Mouse (Mus musculus) kidney, postnatal 4 days (tissue): Measurements from ENCODE around the gene Khsrp.
A peak's percentile ranks its signal among the peaks of the same experiment; 100 is the strongest.
"Not testable (repeated sequence)": the region's sequence is repeated elsewhere in the genome, so short reads cannot be mapped to it uniquely, and the experiment has no call there.

Source experiments
- DNase-seq, 2 experiments: peaks; one replicate each; pipeline ENCODE4 v3.0.0; 2021; ENCODE audit warnings: mixed read lengths in 2 of 2

The Khsrp gene

GRCm38 (mm10) chr17:57030931-57031660 is at the start of gene Khsrp:
Gene Khsrp, minus strand, starts transcription at chr17:57031522.
- peak; percentile 69 to 73 for DNase-seq

GRCm38 (mm10) chr17:57079919-57080318 is 48.6 kb upstream of the Khsrp start:
- no peak for DNase-seq

DNA sequence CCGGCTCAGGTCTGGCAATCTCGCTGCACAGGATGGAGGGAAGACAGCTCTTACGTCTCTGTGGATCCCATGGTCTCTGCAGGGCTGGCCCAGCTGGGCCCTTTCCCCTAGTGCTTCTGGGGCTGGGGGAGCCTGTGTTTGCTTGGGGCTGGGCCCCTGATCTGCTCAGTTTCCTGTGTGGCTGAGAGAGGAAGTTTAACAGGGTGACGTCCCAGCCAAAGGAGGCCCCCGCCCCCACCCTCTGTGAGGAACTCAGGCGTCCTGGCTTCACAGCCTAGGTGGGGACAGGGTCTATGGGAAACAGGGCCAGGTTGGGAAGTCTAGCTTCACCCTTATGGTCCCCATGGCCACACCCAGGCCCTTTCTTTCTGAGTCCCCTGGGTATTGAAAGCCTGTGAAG is 47.0 kb upstream of the Khsrp start, which contains the start of gene Dennd1c:
TSS of gene Dennd1c (minus strand) at position 179 of the 400 bp plus-strand sequence.
- DNase-seq = no peak

- DNase-seq = no peak
Measured at GRCm38 (mm10) chr17:57076916-57077315, 45.6 kb upstream of the Khsrp start.

DNA sequence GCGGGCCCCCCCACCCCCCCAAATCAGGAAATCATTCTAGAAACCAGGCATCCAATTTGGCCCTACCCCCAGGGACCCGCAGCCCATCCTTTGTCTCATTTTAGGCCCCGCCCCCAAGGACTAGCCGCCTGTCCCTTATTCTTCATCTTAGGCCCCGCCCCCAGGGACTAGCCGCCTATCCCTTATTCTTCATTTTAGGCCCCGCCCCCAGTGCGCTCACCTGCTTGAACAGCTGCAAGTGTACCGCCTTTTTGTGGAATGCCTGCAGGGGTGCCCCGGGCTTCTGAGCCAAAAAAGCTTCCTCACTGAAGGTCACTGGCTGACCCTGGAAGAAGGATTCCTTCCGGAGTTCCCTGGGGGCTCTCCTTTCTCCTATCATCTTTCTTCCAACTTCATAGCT is 39.4 kb upstream of the Khsrp start:
- peak; percentile 65 to 77 for DNase-seq

GRCm38 (mm10) chr17:57070272-57070671 is 39.0 kb upstream of the Khsrp start:
- no peak for DNase-seq

- DNase-seq = no peak
Measured at GRCm38 (mm10) chr17:57066908-57067307, 35.6 kb upstream of the Khsrp start.

DNA sequence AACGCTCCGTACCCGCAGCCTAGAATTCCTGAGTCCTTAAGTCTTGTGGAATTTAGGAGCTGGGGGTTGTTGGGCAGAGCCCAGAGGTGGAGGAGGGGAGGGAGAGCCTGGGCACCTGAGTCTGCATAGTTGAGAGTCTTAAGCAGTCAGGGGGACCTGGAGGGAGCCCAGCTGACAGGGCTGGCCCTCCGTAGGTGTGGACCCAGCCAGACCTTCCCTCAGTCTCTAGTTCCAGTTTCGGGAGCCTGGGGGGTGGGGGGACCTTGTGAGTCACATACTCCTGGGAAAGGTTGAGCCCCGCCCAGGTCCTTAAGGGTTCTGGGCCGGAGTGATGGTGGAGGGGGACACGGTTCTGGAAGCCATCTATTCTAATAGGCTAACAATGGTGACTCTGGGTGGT is 31.7 kb upstream of the Khsrp start:
- DNase-seq = peak; percentile 29 to 47

- peak; percentile 36 to 58 for DNase-seq
Measured at GRCm38 (mm10) chr17:57062548-57062947, 31.2 kb upstream of the Khsrp start.

DNA sequence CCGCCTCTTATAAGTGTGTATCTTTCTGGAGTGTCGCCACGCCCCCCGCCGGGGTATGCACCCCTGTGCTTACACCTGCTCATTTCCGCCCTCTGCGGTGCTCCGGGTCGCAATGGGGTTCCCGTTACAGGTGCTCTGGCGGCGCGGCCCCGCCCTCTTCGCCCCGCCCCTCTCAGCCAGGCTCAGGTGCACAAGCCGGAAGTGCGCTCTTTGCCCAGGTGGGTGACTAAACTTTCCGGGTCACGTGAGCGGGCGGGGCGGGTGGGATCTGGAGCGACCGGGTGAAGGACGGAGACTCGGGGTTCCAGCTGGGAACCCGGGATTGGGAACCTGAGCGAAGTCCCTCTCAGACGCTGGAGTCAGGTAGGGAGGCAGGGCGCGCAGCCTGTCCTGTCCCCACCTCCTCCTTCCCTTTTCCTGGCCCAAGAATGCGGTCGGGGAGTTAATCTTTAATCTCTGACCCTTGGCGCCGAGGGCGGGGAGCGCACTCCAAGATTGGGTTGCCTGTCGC is 30.7 kb upstream of the Khsrp start:
- DNase-seq = peak; percentile 77 to 87

GRCm38 (mm10) chr17:57061069-57061468 is 29.7 kb upstream of the Khsrp start:
- peak in 1 of 2 experiments; percentile 21 for DNase-seq

DNA sequence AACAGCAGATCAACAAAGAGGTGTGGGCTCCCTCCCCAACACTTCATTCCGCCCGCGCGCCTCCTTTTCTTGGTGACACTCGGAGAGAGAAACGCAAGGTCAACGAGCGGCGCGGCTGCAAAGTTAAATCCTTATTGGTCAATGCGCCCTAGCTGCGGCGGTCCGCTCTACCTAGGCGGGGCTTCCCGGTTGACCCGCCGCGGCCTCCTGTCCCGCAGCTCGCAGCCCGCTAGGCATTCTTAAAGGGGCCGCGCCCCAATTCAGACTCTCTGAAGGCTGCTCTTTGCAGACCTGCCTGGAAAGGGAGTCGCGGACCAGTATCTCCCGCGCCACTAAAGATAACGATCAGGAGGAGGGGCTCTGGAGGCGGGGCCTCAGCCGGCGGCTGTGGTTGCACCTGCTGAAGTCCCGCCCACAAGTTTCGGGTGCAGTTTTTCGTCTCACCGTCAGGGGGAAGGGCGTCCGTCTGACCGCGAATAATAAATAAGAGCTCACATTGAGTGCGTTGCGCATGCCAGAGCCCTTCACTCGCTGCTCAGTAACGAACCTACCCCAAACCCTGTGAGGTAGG is 29.0 kb upstream of the Khsrp start:
- DNase-seq = peak; percentile 93 to 97

- peak; percentile 83 to 89 for DNase-seq
Measured at GRCm38 (mm10) chr17:57059486-57059977, 28.2 kb upstream of the Khsrp start, which contains the start of gene Slc25a23. Gene Slc25a23, minus strand, starts transcription at chr17:57059863.

- DNase-seq = peak; percentile 24 to 51
Measured at GRCm38 (mm10) chr17:57058891-57059485, 27.7 kb upstream of the Khsrp start, which contains the start of gene Crb3. Gene Crb3, plus strand, starts transcription at chr17:57059105.

DNA sequence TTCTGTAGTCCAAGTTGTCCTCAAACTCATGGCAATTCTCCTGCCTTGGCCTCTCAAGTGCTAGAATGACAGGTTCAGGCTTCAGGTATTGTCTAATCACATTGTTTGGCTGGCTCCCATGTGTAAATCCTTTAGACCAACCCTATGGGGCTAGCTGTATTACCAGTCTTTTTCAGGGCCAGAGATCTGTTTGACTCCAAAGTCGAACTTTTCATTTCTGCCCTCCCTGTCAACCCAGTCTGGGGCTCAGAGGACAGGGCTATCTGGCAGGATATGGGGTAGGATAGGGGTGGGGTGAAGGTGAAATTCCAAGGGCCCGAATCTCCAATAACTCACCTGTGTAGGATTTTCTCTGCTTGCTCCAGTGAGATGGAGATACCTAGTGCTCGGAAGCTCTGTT is 24.9 kb upstream of the Khsrp start:
- DNase-seq = no peak

DNA sequence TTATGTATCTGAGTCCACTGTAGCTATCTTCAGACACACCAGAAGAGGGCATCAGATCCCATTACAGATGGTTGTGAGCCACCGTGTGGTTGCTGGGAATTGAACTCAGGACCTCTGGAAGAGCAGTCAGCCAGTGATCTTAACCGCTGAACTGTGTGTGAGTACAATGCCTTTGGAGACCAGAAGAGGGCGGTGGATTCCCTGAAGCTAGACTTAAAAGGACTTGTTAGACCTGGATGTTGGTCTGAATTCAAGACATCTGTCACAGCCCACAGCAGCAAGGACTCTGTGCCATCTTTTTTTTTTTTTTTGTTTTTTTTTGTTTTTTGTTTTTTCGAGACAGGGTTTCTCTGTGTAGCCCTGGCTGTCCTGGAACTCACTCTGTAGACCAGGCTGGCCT is 20.4 kb upstream of the Khsrp start:
- DNase-seq = not testable (repeated sequence)

DNA sequence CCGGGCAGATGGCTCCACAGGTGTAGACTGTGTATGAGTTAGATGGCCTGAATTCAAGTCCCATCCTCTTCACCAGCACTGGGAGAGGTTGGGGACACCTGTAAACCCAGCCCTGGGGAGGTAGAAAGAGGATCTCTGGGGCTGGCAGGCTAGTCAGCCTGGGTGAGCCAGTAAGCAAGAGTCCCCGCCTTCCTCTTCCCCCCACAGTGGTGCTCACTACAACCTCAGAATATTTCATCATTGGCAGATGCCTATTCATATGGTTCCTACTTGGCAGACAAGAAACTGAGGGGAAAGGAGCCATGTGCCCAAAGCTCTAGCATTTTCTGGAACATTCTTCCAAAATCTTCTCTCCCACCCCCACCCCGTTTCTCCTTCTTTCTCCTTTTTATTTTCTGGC is 17.5 kb upstream of the Khsrp start:
- DNase-seq = no peak

DNA sequence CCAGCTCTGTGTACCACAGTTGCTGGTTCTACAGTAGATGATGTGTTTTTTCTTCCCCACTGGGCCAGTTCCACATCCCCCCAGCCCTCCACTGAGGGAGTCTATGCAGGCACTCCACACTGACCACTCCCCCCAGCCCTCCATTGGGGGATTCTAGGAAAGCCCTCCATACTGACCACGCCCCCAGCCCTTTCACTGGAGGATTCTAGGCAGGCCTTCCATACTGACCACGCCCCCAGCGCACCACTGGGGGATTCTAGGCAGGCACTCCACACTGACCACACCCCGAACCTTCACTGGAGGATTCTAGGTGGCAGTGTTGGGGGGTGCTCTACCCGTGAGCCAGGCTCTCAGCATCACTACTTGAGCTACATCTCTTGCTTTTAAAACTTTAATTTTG is 16.1 kb upstream of the Khsrp start:
- peak; percentile 32 to 53 for DNase-seq

GRCm38 (mm10) chr17:57041554-57041953 is 10.2 kb upstream of the Khsrp start, which contains the start of gene Slc25a41:
Gene Slc25a41, minus strand, starts transcription at chr17:57041654.
- no peak for DNase-seq

GRCm38 (mm10) chr17:57038978-57039377 is 7.7 kb upstream of the Khsrp start:
- DNase-seq = peak in 1 of 2 experiments; percentile 31

DNA sequence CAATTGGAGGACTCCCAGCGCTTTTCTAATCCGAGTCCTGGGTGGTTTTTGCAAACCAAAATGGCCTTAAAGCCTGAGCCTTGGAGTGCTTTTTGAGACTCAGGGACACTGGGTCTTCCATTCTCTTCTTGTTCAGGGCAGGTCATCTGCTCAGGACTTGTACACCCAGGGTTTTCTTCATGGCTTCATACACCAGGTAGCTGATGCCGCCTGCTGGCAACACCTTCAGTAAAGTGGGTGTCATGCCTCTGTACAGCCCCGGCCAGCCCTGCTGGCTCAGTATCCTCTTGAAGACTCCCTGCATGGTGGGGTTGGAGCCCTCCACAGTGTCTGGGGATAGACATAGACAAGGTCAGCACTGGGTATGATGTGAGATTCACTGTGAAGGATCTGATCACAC is 1.5 kb upstream of the Khsrp start:
- DNase-seq = no peak

GRCm38 (mm10) chr17:57031661-57032420 is 519 bp upstream of the Khsrp start:
- DNase-seq = peak; percentile 99

DNA sequence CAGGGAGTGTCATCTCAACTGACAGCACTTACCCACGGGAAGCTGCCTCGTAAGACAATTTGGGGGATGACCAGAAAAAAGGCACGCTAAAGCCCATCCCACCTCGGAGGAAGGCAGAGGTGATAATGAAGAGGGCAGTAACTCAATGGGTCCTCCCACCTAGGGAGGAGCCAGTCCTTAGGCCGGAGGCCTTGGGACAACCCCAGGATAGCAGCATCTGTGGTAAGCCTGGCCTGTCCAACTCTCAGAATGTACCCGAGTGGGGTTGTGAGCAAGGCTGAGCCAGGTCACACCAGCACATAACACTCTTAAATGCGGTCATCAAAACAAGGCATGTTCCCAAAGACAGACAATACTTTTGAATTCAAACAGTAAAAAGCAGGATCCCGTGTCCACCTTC is 1.6 kb downstream of the Khsrp start:
- DNase-seq = peak in 1 of 2 experiments; percentile 38
